Mouse (Mus musculus): ENCODE data around the gene Cacnb3. TPM values are rescaled to one million over a fixed set of nuclear protein-coding genes. Genes with fewer than 3 reads are reported as not detected.
A peak's percentile ranks its signal among the peaks of the same experiment; 100 is the strongest.

Gene Cacnb3
- polyA plus RNA-seq, 1 experiment from 2014 or later: 113 TPM

DNA sequence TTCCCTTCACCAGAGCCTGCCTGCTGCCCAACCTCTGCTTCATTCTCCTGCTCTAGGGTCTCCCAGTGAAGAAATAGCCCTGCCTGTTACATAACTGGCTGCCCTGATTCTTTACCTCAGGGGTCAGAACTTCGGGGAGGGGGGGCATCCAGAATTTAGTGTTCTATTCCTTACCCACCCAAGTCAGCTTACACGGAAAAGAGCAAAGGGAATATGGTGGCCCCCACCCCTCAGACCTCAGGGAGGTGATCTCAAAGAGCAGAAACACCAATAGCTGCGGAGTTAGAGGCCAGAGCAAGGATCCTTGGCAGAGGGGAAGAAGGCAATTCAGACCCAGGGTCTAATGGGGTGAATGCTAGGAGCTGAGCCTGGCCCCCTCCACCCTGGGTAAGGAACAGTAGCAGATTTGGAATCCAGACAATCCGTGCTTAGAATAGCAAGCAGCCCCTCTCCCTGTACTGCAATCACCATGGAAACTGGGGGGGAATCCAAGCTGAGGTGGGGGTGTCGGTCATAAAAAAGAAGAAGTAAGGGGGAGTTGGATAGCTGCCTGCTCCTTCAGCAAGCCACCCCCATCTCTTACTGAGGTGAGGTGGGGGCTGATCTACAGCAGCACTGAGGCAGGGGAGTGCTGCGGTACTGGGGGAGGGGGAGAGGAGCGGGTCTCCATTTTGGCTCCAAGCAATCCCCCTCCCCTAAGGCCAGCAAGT, 43.8 kb downstream of the Cacnb3 start:
- Histone ChIP-seq H3K9ac (peak overlapping the region; percentile 68), H3K4me1 (peaks cover 45% of the 10 kb centered on the region), H3K27me3 (peaks cover 37% of the 10 kb centered on the region), H3K27ac (peak overlapping the region; percentile 75), H3K4me3 (peak overlapping the region; percentile 51), H3K36me3 (0 out of 2 replicates have a peak, but pooled peaks cover 4% of the 10 kb centered on the region), H3K9me3 (replicated peaks) (no peaks in the 10 kb centered on the region), H3K4me2 (replicated peaks) (peak overlapping the region; percentile 85)
- 15% methylated on average over 7 of the region's 7 CpGs for WGBS
- ATAC-seq (ENCODE audit: low FRiP score): peak; percentile 74

DNA sequence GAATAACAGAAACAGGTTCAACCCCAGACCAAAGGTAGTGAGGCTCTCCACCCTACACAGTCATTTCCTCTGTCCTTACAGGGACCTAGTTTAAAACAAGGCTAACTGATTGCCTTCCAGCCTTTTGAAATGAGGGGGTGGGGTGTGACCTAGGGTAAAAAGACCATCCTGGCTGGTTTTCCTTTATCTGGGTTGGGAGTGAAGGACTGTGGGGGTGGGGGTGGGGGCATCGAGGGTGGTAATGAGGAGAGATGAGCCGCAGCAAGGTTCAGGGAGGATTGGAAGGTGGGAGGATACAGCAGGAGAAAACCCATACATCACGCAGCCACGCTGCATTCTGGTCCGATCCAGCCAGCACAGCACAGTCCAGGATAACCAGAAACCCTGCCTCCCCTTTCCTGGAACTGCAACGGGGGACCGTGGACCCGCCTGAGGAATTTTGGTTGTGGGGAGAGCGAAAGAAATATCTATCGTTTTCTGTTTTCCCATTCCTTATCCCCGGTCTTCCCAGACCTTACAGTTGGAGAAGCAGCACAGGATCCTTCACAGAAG, 44.4 kb downstream of the Cacnb3 start:
- Histone ChIP-seq H3K9me3 (replicated peaks) (no peaks in the 10 kb centered on the region), H3K4me1 (peaks cover 45% of the 10 kb centered on the region), H3K36me3 (0 out of 2 replicates have a peak, but pooled peaks cover 4% of the 10 kb centered on the region), H3K4me3 (peak overlapping the region; percentile 51), H3K27ac (peak overlapping the region; percentile 75), H3K9ac (peak overlapping the region; percentile 68), H3K4me2 (replicated peaks) (peak overlapping the region; percentile 85), H3K27me3 (peaks cover 41% of the 10 kb centered on the region)
- WGBS: 30% methylated on average over 11 of the region's 11 CpGs
- ATAC-seq (ENCODE audit: low FRiP score): peak; percentile 34

DNA sequence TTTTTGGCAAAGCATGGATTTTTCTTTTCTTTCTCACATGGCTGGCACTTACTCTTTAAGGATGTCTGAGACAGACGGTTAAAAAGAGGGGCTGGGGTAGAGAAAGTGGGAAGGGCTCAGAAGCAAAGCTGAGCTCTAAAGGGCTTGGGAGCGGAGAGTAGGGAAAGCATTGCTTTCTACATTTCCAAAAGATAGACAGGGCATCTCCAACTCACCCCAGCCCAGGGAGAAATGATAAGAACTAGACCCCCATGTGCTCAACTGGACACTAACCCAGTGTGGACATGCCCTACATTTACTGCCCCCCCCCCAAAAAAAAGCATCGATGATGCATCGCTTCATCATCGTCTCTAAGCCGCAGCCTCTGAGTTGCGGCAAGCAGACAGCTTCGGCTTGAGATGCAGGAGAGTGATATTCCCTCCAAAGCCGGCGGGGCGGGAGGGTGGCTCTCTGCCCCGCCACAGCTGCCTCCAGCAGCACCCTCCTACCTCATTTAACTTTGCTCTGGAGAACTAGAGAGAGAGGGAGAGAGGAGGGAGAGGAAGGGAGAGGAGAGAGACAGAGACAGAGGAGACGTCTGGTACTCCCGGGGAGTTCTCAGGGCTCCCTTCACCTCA, 45.1 kb downstream of the Cacnb3 start:
- Histone ChIP-seq H3K4me3 (peak overlapping the region; percentile 51), H3K9me3 (replicated peaks) (no peaks in the 10 kb centered on the region), H3K9ac (peak overlapping the region; percentile 68), H3K4me2 (replicated peaks) (peak overlapping the region; percentile 85), H3K27me3 (peaks cover 41% of the 10 kb centered on the region), H3K4me1 (peaks cover 45% of the 10 kb centered on the region), H3K36me3 (0 out of 2 replicates have a peak, but pooled peaks cover 4% of the 10 kb centered on the region), H3K27ac (peak overlapping the region; percentile 75; the same call in 1 of the 2 replicates)
- ATAC-seq (ENCODE audit: low FRiP score): no peak
- WGBS: 5% methylated on average over 14 of the region's 14 CpGs

DNA sequence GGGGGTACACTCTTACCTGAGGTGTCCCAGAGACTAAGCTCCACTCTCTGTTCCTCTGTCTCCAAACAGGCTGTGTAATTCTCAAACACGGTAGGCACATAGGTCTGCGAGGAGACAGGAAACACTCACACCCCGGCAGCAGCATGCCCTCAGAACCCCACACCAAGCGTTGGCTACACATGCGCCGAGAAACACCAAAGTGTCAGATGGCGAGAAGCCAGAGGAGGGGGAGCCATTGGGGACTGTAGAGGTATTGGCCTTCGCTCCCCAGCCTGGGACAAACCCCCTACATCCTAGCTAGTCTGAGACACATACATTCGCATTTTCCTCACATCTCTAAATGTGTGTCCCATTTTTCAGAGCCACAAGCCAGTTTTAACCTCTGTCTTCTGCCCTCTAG, 45.8 kb downstream of the Cacnb3 start:
- Histone ChIP-seq H3K4me1 (peaks cover 45% of the 10 kb centered on the region), H3K36me3 (0 out of 2 replicates have a peak, but pooled peaks cover 4% of the 10 kb centered on the region), H3K9me3 (replicated peaks) (no peaks in the 10 kb centered on the region), H3K4me3 (peak overlapping the region; percentile 51), H3K27me3 (peaks cover 43% of the 10 kb centered on the region), H3K4me2 (replicated peaks) (peak overlapping the region; percentile 85), H3K9ac (peak overlapping the region; percentile 68), H3K27ac (no peak overlapping the region)
- ATAC-seq (ENCODE audit: low FRiP score): no peak
- 4% methylated on average over 9 of the region's 9 CpGs for WGBS

DNA sequence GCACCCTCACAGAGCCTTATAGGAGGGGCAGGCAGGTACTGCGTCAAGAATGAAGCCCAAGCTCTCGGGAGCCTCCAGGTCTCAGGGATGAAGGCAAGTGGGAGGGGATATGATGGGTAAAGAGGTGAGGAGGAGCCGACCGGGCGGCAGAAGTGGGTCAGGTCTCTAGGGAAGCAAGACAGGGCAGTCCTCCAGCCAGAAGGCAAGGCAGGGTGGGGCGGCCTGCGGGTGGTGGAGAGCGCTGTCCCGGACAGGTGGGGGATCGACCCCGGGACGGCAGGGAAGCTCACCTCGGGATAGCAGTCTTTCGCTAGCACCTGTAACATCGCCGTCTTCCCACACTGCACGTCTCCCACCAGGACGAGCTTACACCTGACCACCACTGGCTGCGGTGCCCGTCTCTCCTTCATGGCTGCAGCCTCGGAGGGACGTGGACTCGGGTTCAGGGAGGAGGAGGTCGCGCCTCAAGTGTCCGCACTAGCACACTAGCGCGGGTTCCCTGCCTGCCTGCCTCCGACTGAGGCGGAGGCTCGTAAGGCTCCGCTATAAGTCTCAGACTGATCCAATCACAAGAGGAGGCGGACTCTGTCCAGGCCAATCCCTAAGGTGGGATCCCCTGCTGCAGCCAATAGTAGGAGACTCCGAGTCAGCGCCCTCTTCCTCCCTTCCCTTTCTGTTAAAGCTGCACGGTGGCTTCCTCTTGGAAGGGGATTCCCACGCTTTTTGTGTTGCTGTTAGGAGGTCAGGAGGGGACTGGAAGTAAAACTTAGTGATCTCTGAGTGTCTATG, 46.5 kb downstream of the Cacnb3 start, which contains the start of gene Rnd1:
Rnd1 (minus strand) TSS at position 522 of the 789 bp plus-strand sequence.
- ATAC-seq (ENCODE audit: low FRiP score): peak; percentile 94
- Histone ChIP-seq H3K27ac (no peak within 1 kb of the TSS), H3K9me3 (replicated peaks) (no peaks in the 10 kb centered on the region), H3K4me2 (replicated peaks) (peak within 1 kb of the TSS; percentile 85), H3K4me3 (peak within 1 kb of the TSS; percentile 51), H3K36me3 (0 out of 2 replicates have a peak, but pooled peaks cover 4% of the 10 kb centered on the region), H3K27me3 (peaks cover 43% of the 10 kb centered on the region), H3K9ac (peak within 1 kb of the TSS; percentile 68), H3K4me1 (peaks cover 45% of the 10 kb centered on the region)
- 2% methylated on average over 37 of the region's 37 CpGs for WGBS

DNA sequence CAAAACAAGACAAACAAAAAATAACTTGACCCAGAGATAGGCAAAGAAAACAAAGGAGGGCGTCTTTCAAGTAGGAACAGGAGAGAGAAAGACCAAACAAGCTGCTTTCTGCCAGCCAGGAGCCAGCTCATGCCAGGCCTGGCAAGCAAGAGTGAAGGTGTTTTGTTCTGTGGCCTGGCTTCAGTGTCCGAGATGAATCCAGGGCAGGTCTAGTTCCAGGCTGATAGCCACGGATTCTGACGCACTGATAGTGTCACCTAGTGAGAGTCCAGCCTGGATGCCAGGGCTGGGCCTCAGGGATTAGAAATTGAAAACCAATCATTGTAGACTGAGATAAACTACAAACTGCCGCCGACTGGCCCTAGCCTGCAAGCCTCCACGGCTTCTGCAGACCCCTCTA, 47.3 kb downstream of the Cacnb3 start:
- Histone ChIP-seq H3K4me3 (no peak overlapping the region), H3K9me3 (replicated peaks) (no peaks in the 10 kb centered on the region), H3K4me2 (replicated peaks) (peak overlapping the region; percentile 85), H3K9ac (no peak overlapping the region), H3K27ac (no peak overlapping the region), H3K27me3 (peaks cover 39% of the 10 kb centered on the region), H3K4me1 (peaks cover 44% of the 10 kb centered on the region), H3K36me3 (no peaks in the 10 kb centered on the region)
- ATAC-seq (ENCODE audit: low FRiP score): no peak
- 72% methylated on average over 7 of the region's 7 CpGs for WGBS

DNA sequence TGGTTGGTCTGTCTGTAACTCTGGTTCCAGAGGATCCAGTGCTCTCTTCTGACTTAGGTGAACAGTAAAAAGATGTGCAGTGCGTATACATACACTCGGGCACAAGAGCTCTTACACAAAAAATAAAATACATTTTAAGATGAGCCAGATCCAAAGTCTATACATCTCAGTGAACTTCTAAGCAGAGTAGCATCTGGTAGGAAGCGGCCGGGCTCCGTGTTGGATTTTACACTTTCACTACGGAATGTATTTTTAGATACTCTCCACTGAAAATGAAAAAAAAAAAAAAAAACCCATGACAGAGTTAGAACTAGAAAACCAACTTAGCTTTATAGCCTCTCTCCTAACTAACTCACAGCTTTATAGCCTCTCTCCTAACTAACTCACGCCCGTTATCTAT, 50.0 kb downstream of the Cacnb3 start:
- ATAC-seq (ENCODE audit: low FRiP score): no peak
- no peaks in the 10 kb centered on the region for H3K36me3 ChIP-seq
- 92% methylated on average over 8 of the region's 8 CpGs for WGBS
- H3K4me3 ChIP-seq: no peak overlapping the region
- no peak overlapping the region for H3K27ac ChIP-seq
- H3K9ac ChIP-seq: no peak overlapping the region
- H3K4me2 ChIP-seq (replicated peaks): no peak overlapping the region
- H3K9me3 ChIP-seq (replicated peaks): no peaks in the 10 kb centered on the region
- peaks cover 25% of the 10 kb centered on the region for H3K27me3 ChIP-seq
- peaks cover 21% of the 10 kb centered on the region for H3K4me1 ChIP-seq

DNA sequence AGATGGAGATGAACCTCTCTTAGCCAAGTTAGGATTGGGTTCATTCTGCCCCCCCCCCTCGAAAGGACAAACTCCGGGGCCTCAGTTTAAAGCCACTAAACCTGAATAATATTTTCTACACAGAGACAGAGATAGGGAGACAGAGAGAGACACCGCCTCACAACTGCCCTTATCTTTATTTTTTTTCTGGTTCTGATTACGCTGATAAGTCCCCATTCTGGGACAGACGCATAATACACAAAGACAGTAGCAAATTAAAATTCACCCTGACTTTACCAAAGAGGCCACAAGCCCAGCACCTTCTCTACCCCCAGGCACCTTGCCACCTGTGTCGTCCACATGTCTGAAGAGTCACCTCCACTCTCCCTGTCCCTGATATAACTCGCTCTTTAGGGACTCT, 51.0 kb downstream of the Cacnb3 start:
- ATAC-seq (ENCODE audit: low FRiP score): no peak
- Histone ChIP-seq H3K9ac (no peak overlapping the region), H3K27me3 (peaks cover 16% of the 10 kb centered on the region), H3K36me3 (no peaks in the 10 kb centered on the region), H3K4me2 (replicated peaks) (no peak overlapping the region), H3K4me1 (peaks cover 12% of the 10 kb centered on the region), H3K9me3 (replicated peaks) (no peaks in the 10 kb centered on the region), H3K27ac (no peak overlapping the region), H3K4me3 (no peak overlapping the region)
- WGBS: 88% methylated on average over 7 of the region's 7 CpGs

DNA sequence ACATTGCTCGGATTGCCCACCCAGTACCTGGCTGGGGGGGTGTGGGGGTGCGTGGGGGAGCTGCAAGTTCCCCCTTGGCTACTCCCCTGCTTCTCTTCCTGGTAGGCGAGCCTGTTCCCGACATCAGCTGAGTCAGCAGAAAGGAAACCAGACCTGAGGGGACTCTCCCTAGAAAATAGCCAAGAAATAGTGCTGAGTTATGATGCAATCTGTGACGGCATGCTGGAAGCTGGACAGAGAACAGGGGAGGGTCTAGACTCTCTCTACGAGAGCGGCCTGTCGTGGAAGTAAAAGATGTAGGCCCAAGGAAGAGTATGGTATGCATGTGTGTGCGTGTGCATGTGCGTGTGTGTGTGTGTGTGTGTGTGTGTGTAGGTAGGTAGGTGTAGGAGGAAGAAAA, 52.5 kb downstream of the Cacnb3 start:
- H3K9ac ChIP-seq: no peak overlapping the region
- H3K27me3 ChIP-seq: peaks cover 11% of the 10 kb centered on the region
- H3K36me3 ChIP-seq: no peaks in the 10 kb centered on the region
- 78% methylated on average over 10 of the region's 10 CpGs for WGBS
- H3K4me2 ChIP-seq (replicated peaks): no peak overlapping the region
- no peak for ATAC-seq (ENCODE audit: low FRiP score)
- no peak overlapping the region for H3K4me3 ChIP-seq
- no peaks in the 10 kb centered on the region for H3K9me3 ChIP-seq (replicated peaks)
- H3K4me1 ChIP-seq: no peaks in the 10 kb centered on the region
- no peak overlapping the region for H3K27ac ChIP-seq

DNA sequence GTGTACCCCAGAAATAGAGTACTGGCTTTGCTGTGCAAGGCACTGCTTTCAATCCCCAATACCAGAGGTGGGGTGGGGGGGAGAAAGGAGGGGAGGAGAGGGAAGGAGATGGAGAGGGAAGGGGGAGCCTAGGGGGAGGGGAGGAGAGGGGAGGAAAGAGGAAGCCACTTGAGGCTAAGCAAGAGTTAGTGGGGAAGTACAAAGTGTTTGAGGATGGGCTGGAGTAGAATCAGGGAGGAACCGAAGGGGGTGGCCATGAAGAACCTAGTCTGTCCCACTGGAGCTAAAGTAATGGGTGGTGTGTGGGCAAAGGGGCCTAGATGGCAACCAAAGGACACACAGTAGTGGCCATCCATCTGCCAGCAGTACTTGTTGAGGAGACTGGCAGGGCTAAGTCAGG, 53.1 kb downstream of the Cacnb3 start:
- no peak overlapping the region for H3K27ac ChIP-seq
- peaks cover 11% of the 10 kb centered on the region for H3K27me3 ChIP-seq
- H3K9me3 ChIP-seq (replicated peaks): no peaks in the 10 kb centered on the region
- H3K4me1 ChIP-seq: no peaks in the 10 kb centered on the region
- H3K9ac ChIP-seq: no peak overlapping the region
- no peaks in the 10 kb centered on the region for H3K36me3 ChIP-seq
- H3K4me2 ChIP-seq (replicated peaks): no peak overlapping the region
- no peak overlapping the region for H3K4me3 ChIP-seq
- 94% methylated on average over 1 of the region's 1 CpGs for WGBS
- ATAC-seq (ENCODE audit: low FRiP score): no peak

DNA sequence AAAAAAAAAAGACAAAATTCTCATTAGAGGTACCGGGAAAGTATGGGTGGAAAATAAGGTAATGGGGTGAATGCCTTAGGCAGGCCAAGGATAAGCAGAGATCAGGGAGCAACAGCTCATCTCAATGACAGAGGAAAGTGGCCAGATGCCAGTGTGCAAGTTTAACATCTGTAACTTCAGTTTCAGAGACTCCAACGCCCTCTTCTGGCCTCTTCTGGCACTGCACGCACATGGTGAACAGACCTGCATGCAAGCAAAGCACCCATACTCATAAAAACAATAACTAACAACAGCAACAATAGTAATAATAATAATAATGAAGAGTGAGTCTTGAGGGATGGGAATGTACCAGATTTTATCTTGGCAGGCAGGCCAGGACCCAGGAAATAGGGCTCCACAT, 55.3 kb downstream of the Cacnb3 start:
- Histone ChIP-seq H3K9me3 (replicated peaks) (no peaks in the 10 kb centered on the region), H3K4me2 (replicated peaks) (no peak overlapping the region), H3K4me1 (peaks cover 5% of the 10 kb centered on the region), H3K4me3 (no peak overlapping the region), H3K27me3 (peaks cover 4% of the 10 kb centered on the region; the same call in 1 of the 2 replicates), H3K36me3 (no peaks in the 10 kb centered on the region), H3K9ac (no peak overlapping the region), H3K27ac (no peak overlapping the region)
- WGBS: 70% methylated on average over 3 of the region's 3 CpGs
- ATAC-seq (ENCODE audit: low FRiP score): no peak

DNA sequence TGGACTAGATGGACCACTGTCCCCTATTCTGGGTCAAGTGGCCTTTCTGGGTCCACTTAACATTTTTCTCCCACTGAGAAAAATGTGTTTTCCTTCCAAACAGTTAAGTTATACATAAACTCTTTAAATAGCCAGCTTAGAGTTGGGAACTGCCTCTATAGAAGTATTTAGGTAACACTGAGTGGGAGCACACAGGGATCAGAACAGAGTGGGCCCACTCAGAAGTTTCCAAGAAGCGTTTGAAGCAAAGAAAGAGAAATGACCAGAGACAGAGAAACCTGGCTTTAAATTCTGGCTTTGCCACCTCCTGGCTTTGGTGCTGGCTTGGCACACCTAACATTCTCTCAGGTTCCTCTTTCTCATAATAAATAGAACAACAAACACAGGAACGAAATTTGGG, 59.0 kb downstream of the Cacnb3 start:
- no peak for ATAC-seq (ENCODE audit: low FRiP score)

More for the DNA sequence above, 59.0 kb downstream of the Cacnb3 start:
- Histone ChIP-seq H3K4me2 (replicated peaks) (no peak overlapping the region), H3K9ac (no peak overlapping the region), H3K27ac (no peak overlapping the region), H3K9me3 (replicated peaks) (no peaks in the 10 kb centered on the region), H3K4me3 (no peak overlapping the region), H3K27me3 (no peaks in the 10 kb centered on the region; the same call in 1 of the 2 replicates), H3K36me3 (no peaks in the 10 kb centered on the region), H3K4me1 (peaks cover 22% of the 10 kb centered on the region)
- 90% methylated on average over 2 of the region's 2 CpGs for WGBS
